Mouse (Mus musculus): ENCODE results near the gene Tent4b. TPM values are rescaled to one million over a fixed set of nuclear protein-coding genes. Genes with fewer than 3 reads are reported as not detected.

Gene Tent4b
- total and polyA plus RNA-seq, 2 experiments from 2014 or later = 3.8 to 12.4 TPM

DNA sequence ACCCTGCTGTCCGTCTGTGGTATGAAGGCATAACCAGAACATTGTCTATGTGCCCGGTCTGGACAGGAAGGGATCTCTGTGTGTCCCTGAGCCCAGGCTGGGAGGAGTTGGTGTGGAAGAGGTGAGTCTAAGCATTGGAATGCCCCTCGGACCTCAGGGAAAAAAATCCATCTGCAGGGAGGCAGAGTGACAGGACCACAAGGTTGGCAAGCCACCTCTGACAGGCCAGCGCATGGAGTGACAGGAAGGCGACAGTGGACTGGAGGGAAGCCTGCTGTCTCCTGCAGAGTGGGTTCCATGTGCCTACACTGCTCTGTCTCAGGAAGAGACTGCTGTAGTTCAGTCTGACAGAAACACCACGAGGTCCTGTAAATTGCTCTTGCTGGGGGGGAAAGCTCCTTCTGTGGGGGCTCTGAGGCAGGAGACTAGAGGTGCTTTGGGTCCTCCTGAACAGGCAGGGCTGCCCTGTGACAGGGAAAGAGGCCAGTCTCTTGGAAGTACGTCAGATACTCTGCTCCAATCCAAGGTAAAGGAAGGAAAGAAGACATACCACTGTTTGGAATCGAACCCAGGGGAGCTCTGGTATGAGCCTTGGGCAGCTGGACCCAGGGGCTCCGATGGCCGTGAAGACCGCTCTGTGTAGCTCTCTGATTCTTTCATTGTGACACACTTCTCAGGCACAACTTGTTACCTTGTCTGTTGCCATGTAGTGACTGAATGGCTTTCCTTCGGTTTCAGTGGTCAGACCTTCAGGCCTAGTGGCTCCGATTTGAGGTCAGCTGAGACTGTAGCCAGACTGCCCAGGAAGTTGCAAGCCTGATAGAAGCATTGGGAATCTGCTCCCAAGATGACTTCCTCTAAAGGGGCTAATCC is 84.5 kb downstream of the Tent4b start:
- Histone ChIP-seq H3K4me2 (ENCODE audit: low read depth, low read length) (no peak overlapping the region), H3K4me3 (ENCODE audit: low read depth, low read length) (no peak overlapping the region), H3K9me3 (replicated peaks; ENCODE audit: control insufficient read depth, low read length) (no peaks in the 10 kb centered on the region), H3K9ac (replicated peaks; ENCODE audit: low read depth, low read length) (no peak overlapping the region), H3K27me3 (ENCODE audit: control insufficient read depth, insufficient read depth, low read length) (no peaks in the 10 kb centered on the region), H3K27ac (ENCODE audit: low read depth) (no peak overlapping the region), H3K4me1 (ENCODE audit: control insufficient read depth, insufficient read depth) (peaks cover 18% of the 10 kb centered on the region), H3K36me3 (replicated peaks; ENCODE audit: control insufficient read depth, insufficient read depth, low read length) (no peaks in the 10 kb centered on the region)
- DNase-seq (ENCODE audit: low spot score) (no peak), ATAC-seq (ENCODE audit: insufficient read depth, low read depth) (no peak)
- WGBS = 77% methylated on average over 13 of the region's 13 CpGs
- TF ChIP-seq CTCF (IDR thresholded peaks at IDR 0.05; ENCODE audit: low read depth) = no peak
- TF ChIP-seq EP300 (IDR thresholded peaks at IDR 0.05; ENCODE audit: low read depth) = no peak

DNA sequence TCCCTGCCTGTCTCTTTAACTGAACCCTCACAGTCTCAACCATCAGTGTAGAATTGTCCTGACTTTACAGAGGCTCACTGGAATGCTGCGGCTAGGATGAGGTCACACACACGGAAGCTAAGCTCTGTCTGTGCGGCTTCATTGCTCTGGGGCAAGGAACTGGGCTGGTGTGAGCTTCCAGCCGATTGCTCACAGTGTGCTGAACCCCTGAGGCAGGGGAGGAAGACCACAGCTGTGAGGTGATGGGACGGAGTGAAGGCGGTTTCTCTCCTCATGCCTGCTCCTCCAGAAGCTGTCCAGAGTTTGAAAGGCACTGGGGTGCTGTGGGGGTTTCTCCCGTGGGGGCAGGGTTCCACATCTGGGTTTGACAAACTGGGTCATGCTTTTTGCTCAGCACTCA is 85.7 kb downstream of the Tent4b start:
- Histone ChIP-seq H3K9ac (replicated peaks; ENCODE audit: low read depth, low read length) (no peak overlapping the region), H3K27ac (ENCODE audit: low read depth) (no peak overlapping the region)

DNA sequence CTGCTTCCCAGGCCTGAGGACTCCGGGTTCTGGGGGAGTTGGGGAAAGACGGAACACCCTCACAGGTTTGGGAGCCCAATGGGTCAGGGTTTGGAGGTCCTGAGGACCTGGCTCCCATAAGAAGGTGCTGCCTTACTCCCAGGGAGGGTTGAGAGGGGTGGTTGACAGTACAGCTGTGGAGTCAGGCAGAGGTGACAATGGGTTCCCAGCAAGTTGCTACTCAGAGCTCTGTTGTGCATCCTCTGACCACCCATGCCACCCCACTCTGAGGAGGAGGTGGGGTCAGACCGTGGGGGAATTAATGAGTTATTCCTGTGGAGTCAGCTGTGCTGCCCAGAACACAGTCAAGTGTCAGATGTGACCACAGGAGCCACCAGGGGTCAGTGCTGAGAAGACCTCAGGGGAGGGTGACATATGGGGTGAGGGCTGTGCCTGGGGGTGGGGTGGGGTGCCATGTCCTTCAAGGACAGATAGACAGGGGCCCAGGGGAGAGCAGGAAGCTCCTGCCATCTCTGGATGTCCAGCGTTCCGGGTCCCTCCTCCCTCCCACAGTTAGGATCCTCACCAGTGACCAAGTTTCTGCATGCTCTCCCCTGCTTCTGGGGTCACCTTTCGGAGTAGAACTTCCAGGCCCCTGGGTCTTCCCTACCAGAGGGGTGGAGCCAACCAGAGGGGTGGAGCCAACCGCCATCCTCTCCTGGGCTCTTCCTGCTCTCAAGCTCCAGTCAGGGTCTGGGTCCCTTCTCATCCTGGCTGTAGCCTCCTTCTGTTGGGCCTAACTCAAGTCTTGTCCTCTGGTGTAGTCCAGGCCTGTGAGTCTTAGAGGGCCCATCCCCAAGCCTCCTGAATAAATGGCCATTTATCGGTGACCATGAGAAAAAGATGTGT is 86.7 kb downstream of the Tent4b start:
- no peaks in the 10 kb centered on the region for H3K27me3 ChIP-seq (ENCODE audit: control insufficient read depth, insufficient read depth, low read length)
- H3K4me2 ChIP-seq (ENCODE audit: low read depth, low read length) = no peak overlapping the region
- DNase-seq (ENCODE audit: low spot score) = no peak
- TF ChIP-seq EP300 (IDR thresholded peaks at IDR 0.05; ENCODE audit: low read depth) (no peak), CTCF (IDR thresholded peaks at IDR 0.05; ENCODE audit: low read depth) (peak; percentile 25)
- no peaks in the 10 kb centered on the region for H3K36me3 ChIP-seq (replicated peaks; ENCODE audit: control insufficient read depth, insufficient read depth, low read length)
- peak; percentile 34; the same call in 1 of the 2 replicates for ATAC-seq (ENCODE audit: insufficient read depth, low read depth)
- H3K27ac ChIP-seq (ENCODE audit: low read depth) = no peak overlapping the region
- WGBS = 83% methylated on average over 8 of the region's 8 CpGs
- H3K4me3 ChIP-seq (ENCODE audit: low read depth, low read length) = no peak overlapping the region
- no peak overlapping the region for H3K9ac ChIP-seq (replicated peaks; ENCODE audit: low read depth, low read length)
- H3K9me3 ChIP-seq (replicated peaks; ENCODE audit: control insufficient read depth, low read length) = no peaks in the 10 kb centered on the region
- H3K4me1 ChIP-seq (ENCODE audit: control insufficient read depth, insufficient read depth) = peaks cover 18% of the 10 kb centered on the region

More for the DNA sequence above, 85.7 kb downstream of the Tent4b start:
- WGBS = 42% methylated on average over 7 of the region's 7 CpGs
- Histone ChIP-seq H3K9me3 (replicated peaks; ENCODE audit: control insufficient read depth, low read length) (no peaks in the 10 kb centered on the region), H3K4me1 (ENCODE audit: control insufficient read depth, insufficient read depth) (peaks cover 18% of the 10 kb centered on the region), H3K4me3 (ENCODE audit: low read depth, low read length) (no peak overlapping the region), H3K4me2 (ENCODE audit: low read depth, low read length) (no peak overlapping the region), H3K27me3 (ENCODE audit: control insufficient read depth, insufficient read depth, low read length) (no peaks in the 10 kb centered on the region), H3K36me3 (replicated peaks; ENCODE audit: control insufficient read depth, insufficient read depth, low read length) (no peaks in the 10 kb centered on the region)
- TF ChIP-seq EP300 (IDR thresholded peaks at IDR 0.05; ENCODE audit: low read depth) = no peak
- no peak for TF ChIP-seq CTCF (IDR thresholded peaks at IDR 0.05; ENCODE audit: low read depth)
- no peak for DNase-seq (ENCODE audit: low spot score)
- no peak for ATAC-seq (ENCODE audit: insufficient read depth, low read depth)

DNA sequence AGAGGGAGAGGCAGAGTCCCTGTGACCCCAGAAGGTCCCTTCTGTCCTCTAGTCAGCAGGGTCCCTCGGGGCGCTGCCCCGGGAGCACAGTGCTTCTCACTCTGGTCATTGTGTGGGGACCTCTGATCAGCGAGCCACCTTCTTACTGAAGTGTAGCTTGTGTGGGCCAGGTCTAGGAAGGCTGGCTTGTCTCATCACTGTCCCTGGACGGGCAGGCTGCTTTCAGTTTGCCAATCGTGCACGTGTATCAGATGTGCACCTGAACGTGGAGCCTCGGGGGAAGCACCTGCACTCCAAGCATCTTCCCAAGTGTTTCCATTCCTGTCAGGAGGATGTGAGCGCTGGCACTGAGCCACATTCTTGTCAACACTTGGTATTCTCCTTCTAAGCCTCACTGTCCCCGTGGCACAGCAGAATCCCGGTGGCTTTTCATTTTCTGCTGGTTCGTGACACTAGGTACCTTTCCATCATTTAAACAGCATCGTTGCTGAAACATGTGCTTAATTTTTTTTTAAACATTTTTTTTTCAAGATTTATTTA is 87.5 kb downstream of the Tent4b start:
- WGBS = 47% methylated on average over 14 of the region's 14 CpGs
- Histone ChIP-seq H3K27me3 (ENCODE audit: control insufficient read depth, insufficient read depth, low read length) (no peaks in the 10 kb centered on the region), H3K4me3 (ENCODE audit: low read depth, low read length) (no peak overlapping the region), H3K27ac (ENCODE audit: low read depth) (no peak overlapping the region), H3K9ac (replicated peaks; ENCODE audit: low read depth, low read length) (no peak overlapping the region), H3K9me3 (replicated peaks; ENCODE audit: control insufficient read depth, low read length) (no peaks in the 10 kb centered on the region), H3K36me3 (replicated peaks; ENCODE audit: control insufficient read depth, insufficient read depth, low read length) (no peaks in the 10 kb centered on the region), H3K4me2 (ENCODE audit: low read depth, low read length) (no peak overlapping the region), H3K4me1 (ENCODE audit: control insufficient read depth, insufficient read depth) (peaks cover 18% of the 10 kb centered on the region)
- TF ChIP-seq CTCF (IDR thresholded peaks at IDR 0.05; ENCODE audit: low read depth) (no peak), EP300 (IDR thresholded peaks at IDR 0.05; ENCODE audit: low read depth) (no peak)
- DNase-seq (ENCODE audit: low spot score) (no peak), ATAC-seq (ENCODE audit: insufficient read depth, low read depth) (no peak)

DNA sequence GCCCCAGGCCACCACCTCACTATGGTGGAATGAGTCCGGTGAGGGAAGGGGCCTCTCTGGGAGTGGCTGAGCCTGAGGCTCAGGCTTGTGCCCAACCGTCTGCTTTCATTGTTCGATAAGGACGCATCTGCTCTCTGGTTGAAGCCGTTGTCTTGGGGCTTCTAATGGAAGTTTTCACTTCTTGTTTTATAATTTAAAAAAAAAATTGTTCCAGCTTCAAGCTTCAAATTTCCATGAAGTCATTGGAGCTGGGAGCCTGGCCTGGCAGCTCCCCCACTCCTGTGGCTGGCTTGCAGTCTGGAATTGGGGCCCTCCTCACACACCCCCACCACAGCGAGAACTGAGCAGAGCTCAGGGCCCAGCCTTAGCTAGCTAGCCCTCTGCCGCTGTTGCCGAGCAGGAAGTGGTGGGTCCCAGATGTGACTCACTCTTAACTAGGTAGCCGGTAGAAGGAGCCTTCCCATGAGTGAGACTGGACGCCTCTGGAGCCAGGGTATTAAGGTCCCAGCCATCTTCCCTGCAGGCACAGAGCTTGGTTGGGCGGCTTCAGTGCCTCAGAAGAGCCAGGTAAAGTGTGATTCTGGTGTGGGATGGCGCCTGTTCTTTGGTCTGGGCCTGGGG is 89.7 kb downstream of the Tent4b start:
- 50% methylated on average over 12 of the region's 12 CpGs for WGBS
- Histone ChIP-seq H3K36me3 (replicated peaks; ENCODE audit: control insufficient read depth, insufficient read depth, low read length) (no peaks in the 10 kb centered on the region), H3K27ac (ENCODE audit: low read depth) (peak overlapping the region; percentile 47), H3K4me2 (ENCODE audit: low read depth, low read length) (no peak overlapping the region), H3K27me3 (ENCODE audit: control insufficient read depth, insufficient read depth, low read length) (no peaks in the 10 kb centered on the region), H3K9me3 (replicated peaks; ENCODE audit: control insufficient read depth, low read length) (no peaks in the 10 kb centered on the region), H3K9ac (replicated peaks; ENCODE audit: low read depth, low read length) (no peak overlapping the region), H3K4me1 (ENCODE audit: control insufficient read depth, insufficient read depth) (peaks cover 11% of the 10 kb centered on the region), H3K4me3 (ENCODE audit: low read depth, low read length) (no peak overlapping the region)
- ATAC-seq (ENCODE audit: insufficient read depth, low read depth) (0 out of 2 replicates have a peak, but pooled peaks have one; percentile 24), DNase-seq (ENCODE audit: low spot score) (no peak)
- TF ChIP-seq EP300 (IDR thresholded peaks at IDR 0.05; ENCODE audit: low read depth) = no peak
- TF ChIP-seq CTCF (IDR thresholded peaks at IDR 0.05; ENCODE audit: low read depth) = no peak
